In the genomic region with DNA sequence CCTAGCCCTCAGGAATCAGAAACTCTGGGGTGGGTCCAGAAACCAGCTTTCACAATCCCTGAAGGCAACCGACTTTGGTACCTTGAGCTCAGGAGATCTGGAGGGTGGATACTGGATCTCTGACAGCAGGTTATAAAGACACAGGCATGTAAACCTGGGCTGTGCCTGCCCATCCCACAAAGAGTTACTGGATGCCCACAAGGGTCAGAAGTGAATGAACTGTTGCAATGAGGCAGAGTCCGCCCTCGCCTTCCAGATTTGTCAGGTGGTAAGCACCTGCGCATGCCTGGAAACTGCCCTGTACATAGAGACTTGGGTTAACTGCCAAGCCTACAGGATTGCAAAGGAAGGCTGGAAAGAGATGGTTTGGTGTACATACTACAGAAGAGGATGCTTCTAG, we compare ENCODE assay signal across 18 mouse cellular contexts. TPM values are rescaled to one million over a fixed set of nuclear protein-coding genes. Genes with fewer than 3 reads are reported as not detected.
A peak's percentile ranks its signal among the peaks of the same experiment; 100 is the strongest.
DNase-seq lines count a peak whose midpoint lies in the region; ATAC-seq and TF ChIP-seq lines count a peak whose summit lies in the region.
"Had no signal": no experiment of that assay in that cellular context is flagged by ENCODE, and none has a peak within 500 bp of the region (broad histone marks: within the 10 kb centered on the region; RNA-seq: fewer than 3 reads in every experiment).

No protein-coding gene starts in this region.

- no peaks in the 10 kb centered on the region for H3K27me3 ChIP-seq in hindbrain, embryonic 12.5 days
- no peaks in the 10 kb centered on the region for H3K27me3 ChIP-seq in hindbrain, embryonic 11.5 days (ENCODE audit: control insufficient read depth, insufficient read depth, low read length)
- no peaks in the 10 kb centered on the region for H3K27me3 ChIP-seq in forebrain, embryonic 15.5 days
- no peaks in the 10 kb centered on the region for H3K27me3 ChIP-seq in limb, embryonic 14.5 days (ENCODE audit: control insufficient read depth, insufficient read depth, low read length)
- H3K27me3 ChIP-seq in midbrain, embryonic 13.5 days: peaks cover 73% of the 10 kb centered on the region
- H3K27me3 ChIP-seq: limb, embryonic 15.5 days; stomach, embryonic 15.5 days had no signal

- 0 out of 2 replicates have a peak overlapping the region, but pooled peaks have one; percentile 13 for H3K4me2 ChIP-seq in hindbrain, embryonic 12.5 days (replicated peaks)
- no peak overlapping the region for H3K4me2 ChIP-seq in hindbrain, embryonic 11.5 days (replicated peaks; ENCODE audit: low read depth, low read length)
- H3K4me2 ChIP-seq in forebrain, embryonic 15.5 days (replicated peaks): peak overlapping the region; percentile 66
- H3K4me2 ChIP-seq in limb, embryonic 14.5 days (replicated peaks; ENCODE audit: low read depth, low read length, severe bottlenecking): peak overlapping the region; percentile 4; the same call in 1 of the 2 replicates
- no peak overlapping the region for H3K4me2 ChIP-seq in midbrain, embryonic 13.5 days (replicated peaks)
- H3K4me2 ChIP-seq: limb, embryonic 15.5 days; midbrain, embryonic 12.5 days; stomach, embryonic 15.5 days had no signal

- H3K9ac ChIP-seq in hindbrain, embryonic 12.5 days: no peak overlapping the region
- H3K9ac ChIP-seq in hindbrain, embryonic 11.5 days (ENCODE audit: low read depth, low read length): no peak overlapping the region
- H3K9ac ChIP-seq in forebrain, embryonic 15.5 days (replicated peaks): no peak overlapping the region
- H3K9ac ChIP-seq in limb, embryonic 14.5 days (ENCODE audit: low read depth, low read length, severe bottlenecking): no peak overlapping the region
- no peak overlapping the region for H3K9ac ChIP-seq in midbrain, embryonic 13.5 days (replicated peaks)
- H3K9ac ChIP-seq: limb, embryonic 15.5 days; midbrain, embryonic 12.5 days; stomach, embryonic 15.5 days had no signal

- no peak for ATAC-seq in hindbrain, embryonic 12.5 days (ENCODE audit: low FRiP score)
- ATAC-seq in hindbrain, embryonic 11.5 days (ENCODE audit: low FRiP score): no peak
- ATAC-seq in forebrain, embryonic 15.5 days (replicated peaks): no peak
- no peak for ATAC-seq in limb, embryonic 14.5 days (ENCODE audit: low FRiP score, low read depth)
- ATAC-seq in midbrain, embryonic 13.5 days: no peak

- no peak for TF ChIP-seq CTCF in lung, adult 2 months (IDR thresholded peaks at IDR 0.05; ENCODE audit: insufficient read depth, low read length)

- H3K27ac ChIP-seq in hindbrain, embryonic 12.5 days: no peak overlapping the region
- H3K27ac ChIP-seq in hindbrain, embryonic 11.5 days (ENCODE audit: low read depth, low read length): no peak overlapping the region
- H3K27ac ChIP-seq in forebrain, embryonic 15.5 days (replicated peaks): peak overlapping the region; percentile 97; the same call in 1 of the 2 replicates
- H3K27ac ChIP-seq in limb, embryonic 14.5 days (replicated peaks; ENCODE audit: low read depth, low read length): no peak overlapping the region
- no peak overlapping the region for H3K27ac ChIP-seq in midbrain, embryonic 13.5 days
- H3K27ac ChIP-seq: limb, embryonic 15.5 days; midbrain, embryonic 12.5 days had no signal

- peaks cover 85% of the 10 kb centered on the region for H3K4me1 ChIP-seq in hindbrain, embryonic 12.5 days
- peaks cover 8% of the 10 kb centered on the region for H3K4me1 ChIP-seq in hindbrain, embryonic 11.5 days (replicated peaks; ENCODE audit: control insufficient read depth, insufficient read depth, low read length)
- peaks cover 17% of the 10 kb centered on the region for H3K4me1 ChIP-seq in lung, adult 2 months (ENCODE audit: control insufficient read depth, insufficient read depth, low read length)
- peaks cover 92% of the 10 kb centered on the region for H3K4me1 ChIP-seq in forebrain, embryonic 15.5 days
- H3K4me1 ChIP-seq in limb, embryonic 14.5 days (ENCODE audit: control insufficient read depth, insufficient read depth, low read length): peaks cover 82% of the 10 kb centered on the region
- peaks cover 72% of the 10 kb centered on the region for H3K4me1 ChIP-seq in midbrain, embryonic 13.5 days (replicated peaks)

- DNase-seq in hindbrain, embryonic 11.5 days (ENCODE audit: low spot score): no peak
- DNase-seq in lung, adult 2 months: no peak
- no peak for DNase-seq in lung, postnatal 10 days
- no peak for DNase-seq in limb, embryonic 14.5 days (ENCODE audit: low spot score)
- no peak for DNase-seq in urinary bladder, postnatal 36 days (ENCODE audit: low spot score in 2 of 2)
- DNase-seq: adrenal gland, postnatal 14 days; cerebellum, adult 2 months; heart, adult 18-20 months; kidney, postnatal 10 days; layer of hippocampus, adult 9-11 months; lung, adult 18-20 months; spleen, adult 18-20 months had no signal

- no peaks in the 10 kb centered on the region for H3K9me3 ChIP-seq in hindbrain, embryonic 12.5 days (replicated peaks)
- no peaks in the 10 kb centered on the region for H3K9me3 ChIP-seq in hindbrain, embryonic 11.5 days (ENCODE audit: control insufficient read depth, low read length)
- no peaks in the 10 kb centered on the region for H3K9me3 ChIP-seq in forebrain, embryonic 15.5 days
- no peaks in the 10 kb centered on the region for H3K9me3 ChIP-seq in limb, embryonic 14.5 days (ENCODE audit: control insufficient read depth, low read length)
- H3K9me3 ChIP-seq in midbrain, embryonic 13.5 days: no peaks in the 10 kb centered on the region
- H3K9me3 ChIP-seq: limb, embryonic 15.5 days; midbrain, embryonic 12.5 days; stomach, embryonic 15.5 days had no signal

- WGBS in hindbrain, embryonic 12.5 days: 82% methylated on average over 4 of the region's 4 CpGs
- 84% methylated on average over 4 of the region's 4 CpGs for WGBS in hindbrain, embryonic 11.5 days
- 62% methylated on average over 4 of the region's 4 CpGs for WGBS in lung, adult 2 months
- 85% methylated on average over 4 of the region's 4 CpGs for whole genome bisulfite sequencing in forebrain, embryonic 15.5 days
- 63% methylated on average over 4 of the region's 4 CpGs for WGBS in limb, embryonic 14.5 days
- WGBS in midbrain, embryonic 13.5 days: 96% methylated on average over 4 of the region's 4 CpGs

- no peak for TF ChIP-seq POLR2A in lung, adult 2 months (IDR thresholded peaks at IDR 0.05; ENCODE audit: borderline replicate concordance, extremely low read depth, low read depth, low read length)
- TF ChIP-seq POLR2A in limb, embryonic 14.5 days (IDR thresholded peaks at IDR 0.05; ENCODE audit: borderline replicate concordance, extremely low read depth, insufficient read depth, insufficient read length): no peak

- no peaks in the 10 kb centered on the region for H3K36me3 ChIP-seq in hindbrain, embryonic 12.5 days
- H3K36me3 ChIP-seq in hindbrain, embryonic 11.5 days (ENCODE audit: control insufficient read depth, insufficient read depth, low read length): no peaks in the 10 kb centered on the region
- no peaks in the 10 kb centered on the region for H3K36me3 ChIP-seq in forebrain, embryonic 15.5 days
- peaks cover 16% of the 10 kb centered on the region for H3K36me3 ChIP-seq in limb, embryonic 14.5 days (ENCODE audit: control insufficient read depth, insufficient read depth, low read length)
- H3K36me3 ChIP-seq in midbrain, embryonic 13.5 days: no peaks in the 10 kb centered on the region; the same call in 1 of the 2 replicates
- H3K36me3 ChIP-seq: midbrain, embryonic 12.5 days; stomach, embryonic 15.5 days had no signal

- no peak overlapping the region for H3K4me3 ChIP-seq in hindbrain, embryonic 12.5 days
- H3K4me3 ChIP-seq in hindbrain, embryonic 11.5 days (ENCODE audit: low read depth, low read length): no peak overlapping the region
- peak overlapping the region; percentile 32 for H3K4me3 ChIP-seq in lung, adult 2 months (replicated peaks; ENCODE audit: extremely low read depth, low read depth, low read length)
- H3K4me3 ChIP-seq in forebrain, embryonic 15.5 days: 0 out of 2 replicates have a peak overlapping the region, but pooled peaks have one; percentile 96
- H3K4me3 ChIP-seq in limb, embryonic 14.5 days (replicated peaks; ENCODE audit: low read length): no peak overlapping the region
- H3K4me3 ChIP-seq in midbrain, embryonic 13.5 days (replicated peaks): no peak overlapping the region
- H3K4me3 ChIP-seq: limb, embryonic 15.5 days; midbrain, embryonic 12.5 days; stomach, embryonic 15.5 days had no signal

RNA-seq across cellular contexts. Expression of a gene that starts 8.7 kb away (rescaled TPM):
- polyA plus RNA-seq in hindbrain, embryonic 12.5 days (2016; fragmentation: Nextera tagmentation; extraction: Ambion mirVana): 61.5 and 64.7 TPM in 2 replicates
- 36.3 and 43.6 TPM in 2 replicates for polyA plus RNA-seq in hindbrain, embryonic 11.5 days (2014; fragmentation: Nextera tagmentation; extraction: Ambion mirVana)
- polyA plus RNA-seq in lung, adult 2 months (2012; rRNA removed): 161 and 250 TPM in 2 replicates
- polyA plus RNA-seq in forebrain, embryonic 15.5 days (2015; fragmentation: Nextera tagmentation; extraction: Ambion mirVana): 65.3 and 66.4 TPM in 2 replicates
- polyA plus RNA-seq in limb, embryonic 14.5 days (2012; rRNA removed): 74.0 and 111 TPM in 2 replicates
- 42.8 and 54.9 TPM in 2 replicates for polyA plus RNA-seq in limb, embryonic 14.5 days (2014; fragmentation: Nextera tagmentation; extraction: Ambion mirVana)
- polyA plus RNA-seq in midbrain, embryonic 13.5 days (2015; fragmentation: Nextera tagmentation; extraction: Ambion mirVana): 12.7 and 16.2 TPM in 2 replicates

RNA-seq across cellular contexts. Expression of a gene that starts 37.9 kb away (rescaled TPM):
- 222 and 224 TPM in 2 replicates for polyA plus RNA-seq in hindbrain, embryonic 12.5 days (2016; fragmentation: Nextera tagmentation; extraction: Ambion mirVana)
- 162 and 171 TPM in 2 replicates for polyA plus RNA-seq in hindbrain, embryonic 11.5 days (2014; fragmentation: Nextera tagmentation; extraction: Ambion mirVana)
- 27.3 and 50.2 TPM in 2 replicates for polyA plus RNA-seq in lung, adult 2 months (2012; rRNA removed)
- 199 TPM in 2 replicates for polyA plus RNA-seq in forebrain, embryonic 15.5 days (2015; fragmentation: Nextera tagmentation; extraction: Ambion mirVana)
- 197 and 203 TPM in 2 replicates for polyA plus RNA-seq in limb, embryonic 14.5 days (2012; rRNA removed)
- polyA plus RNA-seq in limb, embryonic 14.5 days (2014; fragmentation: Nextera tagmentation; extraction: Ambion mirVana): 146 and 166 TPM in 2 replicates
- polyA plus RNA-seq in midbrain, embryonic 13.5 days (2015; fragmentation: Nextera tagmentation; extraction: Ambion mirVana): 191 and 193 TPM in 2 replicates

Comparison
In these comparisons a context has a peak if more than half of its experiments do, and no peak if none do; other contexts are left out.
1. H3K4me2 ChIP-seq: peak in hindbrain, embryonic 12.5 days (single experiment), forebrain, embryonic 15.5 days (single experiment) and limb, embryonic 14.5 days (single experiment); none in hindbrain, embryonic 11.5 days (single experiment) and midbrain, embryonic 13.5 days (single experiment).
2. H3K4me3 ChIP-seq: peak in lung, adult 2 months (single experiment) and forebrain, embryonic 15.5 days (single experiment); none in hindbrain, embryonic 12.5 days (single experiment), hindbrain, embryonic 11.5 days (single experiment), limb, embryonic 14.5 days (single experiment) and midbrain, embryonic 13.5 days (single experiment).